Mouse (Mus musculus) hindbrain, embryonic 12.5 days (tissue): ENCODE results near the gene Dock4. TPM values are rescaled to one million over a fixed set of nuclear protein-coding genes. Genes with fewer than 3 reads are reported as not detected.
A peak's percentile ranks its signal among the peaks of the same experiment; 100 is the strongest.

Experiments used
- ATAC-seq: fragments of 200-750 bp; cut with Nextera tagmentation; 2 replicates; pipeline ENCODE4 v1.8.0; 2017; ENCODE audit warnings: moderate TSS enrichment; ENCODE audit not compliant: low FRiP score
- H3K27ac ChIP-seq: fragments of 300-500 bp; sonication (generic); 2 replicates; pipeline ENCODE4 v1.5.1; 2016; ENCODE audit warnings: mild to moderate bottlenecking
- H3K27me3 ChIP-seq: fragments of 300-500 bp; sonication (generic); 2 replicates; pipeline ENCODE4 v1.6.1; 2016; ENCODE audit warnings: mild to moderate bottlenecking
- H3K36me3 ChIP-seq: fragments of 300-500 bp; sonication (generic); 2 replicates; pipeline ENCODE4 v1.6.1; 2016; ENCODE audit warnings: mild to moderate bottlenecking
- H3K4me1 ChIP-seq: fragments of 300-500 bp; sonication (generic); 2 replicates; pipeline ENCODE4 v1.6.1; 2016
- H3K4me2 ChIP-seq: fragments of 300-500 bp; sonication (generic); replicated peaks from 2 replicates; pipeline ENCODE4 v1.6.1; 2016; ENCODE audit warnings: mild to moderate bottlenecking
- H3K4me3 ChIP-seq: fragments of 300-500 bp; sonication (generic); 2 replicates; pipeline ENCODE4 v1.5.1; 2016; ENCODE audit warnings: mild to moderate bottlenecking
- H3K9ac ChIP-seq: fragments of 300-500 bp; sonication (generic); 2 replicates; pipeline ENCODE4 v1.6.1; 2016; ENCODE audit warnings: mild to moderate bottlenecking, moderate library complexity
- H3K9me3 ChIP-seq: fragments of 300-500 bp; sonication (generic); replicated peaks from 2 replicates; pipeline ENCODE4 v1.6.1; 2016; ENCODE audit warnings: mild to moderate bottlenecking
- WGBS: fragments of 180-500 bp; shearing (Covaris S2); methylation state at CpG from one replicate; pipeline ENCODE4 v1.1.7; 2016; 5-methylcytosine and 5-hydroxymethylcytosine counted together
- polyA plus RNA-seq: library from polyadenylated mRNA; unstranded; fragments of >200 nt; fragmentation: Nextera tagmentation; extraction: Ambion mirVana; gene quantifications from 2 replicates; pipeline ENCODE4 v1.2.1, GENCODE M21; 2016

Gene Dock4
- polyA plus RNA-seq, 1 experiment from 2014 or later: 45.0 TPM

DNA sequence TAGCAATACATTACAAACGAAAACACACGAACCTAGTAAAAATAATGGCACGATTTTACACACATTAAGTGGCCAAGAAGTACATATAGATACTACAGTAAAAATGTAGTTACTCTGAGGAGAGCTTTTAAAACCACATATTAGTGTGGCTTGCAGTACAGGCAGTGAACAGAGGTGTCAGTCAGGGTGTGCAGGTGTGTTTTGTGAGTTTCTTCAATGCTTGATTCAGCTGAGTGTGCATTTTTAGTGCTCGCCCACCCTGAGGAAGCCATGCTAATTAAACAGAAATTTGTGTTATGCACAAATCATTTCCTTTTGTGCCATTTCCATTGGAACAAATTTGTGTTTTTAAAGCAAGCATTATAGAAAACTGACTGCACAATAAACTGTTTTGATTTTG is 77.3 kb downstream of the Dock4 start:
- no peaks in the 10 kb centered on the region for H3K27me3 ChIP-seq
- 88% methylated on average over 4 of the region's 4 CpGs for WGBS
- H3K9me3 ChIP-seq: no peaks in the 10 kb centered on the region
- no peaks in the 10 kb centered on the region for H3K36me3 ChIP-seq
- no peak for ATAC-seq
- H3K4me3 ChIP-seq: no peak overlapping the region
- no peak overlapping the region for H3K9ac ChIP-seq
- H3K4me2 ChIP-seq: no peak overlapping the region
- H3K27ac ChIP-seq: no peak overlapping the region
- no peaks in the 10 kb centered on the region for H3K4me1 ChIP-seq

DNA sequence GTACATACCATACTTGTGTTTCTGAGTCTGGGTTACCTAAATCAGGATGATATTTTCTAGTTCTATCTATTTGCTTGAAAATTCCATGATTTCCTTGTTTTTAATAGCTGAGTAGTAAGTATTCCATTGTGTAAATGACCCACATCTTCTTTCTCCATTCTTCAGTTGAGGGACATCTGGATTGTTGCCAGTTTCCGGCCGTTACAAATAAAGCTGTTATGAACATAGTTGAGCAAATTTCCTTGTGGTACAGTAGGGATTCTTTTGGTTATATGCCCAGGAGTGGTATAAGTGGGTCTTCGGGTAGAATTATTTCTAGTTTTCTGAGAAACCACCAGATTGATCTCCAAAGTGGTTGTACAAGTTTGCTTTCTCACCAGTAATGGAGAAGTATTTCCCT is 79.3 kb downstream of the Dock4 start:
- H3K4me1 ChIP-seq: no peaks in the 10 kb centered on the region
- no peak overlapping the region for H3K4me3 ChIP-seq
- no peak overlapping the region for H3K9ac ChIP-seq
- no peaks in the 10 kb centered on the region for H3K9me3 ChIP-seq
- 88% methylated on average over 3 of the region's 3 CpGs for WGBS
- H3K36me3 ChIP-seq: no peaks in the 10 kb centered on the region
- no peak for ATAC-seq
- no peaks in the 10 kb centered on the region for H3K27me3 ChIP-seq
- no peak overlapping the region for H3K4me2 ChIP-seq
- no peak overlapping the region for H3K27ac ChIP-seq

DNA sequence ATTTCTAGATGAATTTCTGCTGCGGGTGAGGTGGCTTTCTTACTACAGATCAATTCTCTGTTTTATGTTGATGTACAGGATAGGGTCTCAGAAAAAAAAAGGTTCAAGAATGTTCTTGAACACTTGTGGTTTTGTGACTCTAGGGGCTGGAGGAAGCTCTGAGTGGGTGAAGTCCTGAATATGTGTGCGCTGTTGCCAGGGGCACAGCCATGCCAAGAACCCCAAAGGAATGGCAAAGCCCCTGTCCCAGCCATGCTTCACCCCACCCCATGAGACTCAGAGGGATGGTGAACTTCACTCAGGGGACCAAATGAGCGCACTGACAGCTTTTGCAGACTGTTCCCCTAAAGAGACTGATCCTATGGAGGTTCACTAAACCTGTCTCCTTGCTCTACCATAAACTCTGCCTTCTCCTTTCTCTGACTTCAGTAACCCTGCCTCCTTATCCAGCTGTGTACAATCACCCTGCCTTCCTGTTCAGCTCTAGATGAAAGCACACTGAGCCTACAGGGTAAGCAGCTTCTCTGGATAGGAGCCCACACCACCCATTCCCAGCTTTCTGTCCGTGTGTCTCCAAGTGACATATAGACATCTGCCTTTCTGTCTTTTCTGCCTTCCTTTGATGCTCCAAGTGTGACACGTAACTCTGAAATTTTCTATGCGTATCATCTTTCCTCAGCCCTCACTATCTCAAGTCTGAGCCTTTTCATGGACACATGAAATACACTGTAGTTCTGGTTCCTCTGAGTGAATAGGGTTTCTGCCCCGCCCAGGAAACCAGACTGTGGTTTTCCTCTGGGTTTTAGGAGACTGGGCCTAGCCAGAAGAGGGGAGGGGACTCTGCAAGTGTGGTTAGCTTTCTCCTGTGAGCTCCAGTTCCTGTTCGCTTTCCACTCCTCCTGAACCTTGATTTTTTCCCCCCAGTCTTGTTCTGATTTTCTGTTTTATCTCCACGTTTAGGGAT is 90.2 kb downstream of the Dock4 start:
- Histone ChIP-seq H3K27me3 (no peaks in the 10 kb centered on the region), H3K4me2 (no peak overlapping the region), H3K9ac (no peak overlapping the region), H3K9me3 (no peaks in the 10 kb centered on the region), H3K27ac (no peak overlapping the region), H3K4me1 (peaks cover 3% of the 10 kb centered on the region; the same call in 1 of the 2 replicates), H3K4me3 (no peak overlapping the region), H3K36me3 (no peaks in the 10 kb centered on the region)
- 83% methylated on average over 9 of the region's 9 CpGs for WGBS
- ATAC-seq: no peak

DNA sequence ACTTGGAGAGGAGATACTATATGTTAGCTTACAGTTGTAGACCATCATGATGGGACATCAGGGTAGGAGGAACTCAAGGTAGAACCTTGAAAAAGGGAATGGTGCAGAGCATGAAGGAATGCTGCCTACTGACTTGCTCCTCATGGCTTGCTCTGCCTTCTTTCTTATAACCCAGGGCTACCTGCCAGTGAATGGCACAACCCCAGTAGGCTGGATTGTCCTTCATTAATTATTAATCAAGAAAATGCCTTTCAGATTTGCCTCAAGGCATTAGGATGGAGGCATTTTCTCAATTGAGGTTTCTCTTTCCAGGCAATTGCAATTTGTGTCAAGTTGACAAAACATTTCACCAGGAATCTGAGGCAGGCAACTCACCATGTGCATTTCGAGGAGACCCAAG is 92.1 kb downstream of the Dock4 start:
- H3K36me3 ChIP-seq: no peaks in the 10 kb centered on the region
- 79% methylated on average over 1 of the region's 1 CpGs for WGBS
- H3K27me3 ChIP-seq: no peaks in the 10 kb centered on the region
- H3K4me3 ChIP-seq: no peak overlapping the region
- H3K4me2 ChIP-seq: no peak overlapping the region
- H3K4me1 ChIP-seq: peaks cover 3% of the 10 kb centered on the region; the same call in 1 of the 2 replicates
- H3K9ac ChIP-seq: no peak overlapping the region
- H3K9me3 ChIP-seq: no peaks in the 10 kb centered on the region
- H3K27ac ChIP-seq: no peak overlapping the region
- no peak for ATAC-seq

DNA sequence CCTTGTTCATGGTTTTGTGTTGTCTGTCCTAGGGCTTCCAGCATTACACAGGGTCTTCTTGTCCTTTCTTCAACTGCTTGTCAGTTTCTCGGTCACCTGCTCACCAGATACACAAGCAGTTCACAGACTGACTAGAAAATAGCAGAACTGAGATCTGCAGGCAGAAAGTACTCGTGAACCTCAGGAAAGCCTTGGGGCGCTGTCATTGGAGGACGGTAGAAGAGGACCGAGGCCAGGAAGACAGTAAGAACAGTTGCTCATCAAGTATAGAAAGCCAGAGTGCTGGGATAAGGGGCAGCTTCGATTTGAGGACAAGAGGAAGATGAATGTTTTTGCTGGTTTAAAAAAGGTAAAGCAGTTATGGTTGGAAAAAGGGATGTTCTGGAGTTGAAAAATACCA is 92.6 kb downstream of the Dock4 start:
- no peak overlapping the region for H3K4me3 ChIP-seq
- H3K9ac ChIP-seq: no peak overlapping the region
- H3K9me3 ChIP-seq: no peaks in the 10 kb centered on the region
- H3K36me3 ChIP-seq: no peaks in the 10 kb centered on the region
- WGBS: 90% methylated on average over 6 of the region's 6 CpGs
- no peak for ATAC-seq
- no peak overlapping the region for H3K4me2 ChIP-seq
- H3K27ac ChIP-seq: no peak overlapping the region
- H3K27me3 ChIP-seq: no peaks in the 10 kb centered on the region
- peaks cover 3% of the 10 kb centered on the region; the same call in 1 of the 2 replicates for H3K4me1 ChIP-seq

DNA sequence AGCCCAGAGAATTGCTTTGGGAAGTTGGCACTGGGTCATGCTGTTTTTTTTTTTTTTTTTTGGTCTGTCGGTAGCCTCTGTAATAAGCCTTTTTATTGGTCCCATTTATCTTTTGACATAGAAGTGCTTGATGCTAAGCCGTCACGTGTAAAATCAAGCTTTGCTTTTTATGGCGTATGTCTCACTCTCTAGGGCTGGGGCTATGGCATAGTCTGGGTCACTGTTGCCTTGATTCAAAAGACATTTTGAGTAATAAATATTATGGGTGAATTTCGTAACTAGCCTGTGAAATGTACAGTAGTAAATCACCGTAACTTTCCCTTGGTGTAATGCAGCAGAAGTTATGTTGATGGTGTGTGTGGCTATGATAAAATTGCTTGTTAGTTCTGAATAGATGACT is 93.0 kb downstream of the Dock4 start:
- Histone ChIP-seq H3K36me3 (no peaks in the 10 kb centered on the region), H3K4me2 (no peak overlapping the region), H3K27me3 (no peaks in the 10 kb centered on the region), H3K4me1 (peaks cover 3% of the 10 kb centered on the region; the same call in 1 of the 2 replicates), H3K27ac (no peak overlapping the region), H3K4me3 (no peak overlapping the region), H3K9ac (no peak overlapping the region), H3K9me3 (no peaks in the 10 kb centered on the region)
- WGBS: 88% methylated on average over 6 of the region's 6 CpGs
- no peak for ATAC-seq

DNA sequence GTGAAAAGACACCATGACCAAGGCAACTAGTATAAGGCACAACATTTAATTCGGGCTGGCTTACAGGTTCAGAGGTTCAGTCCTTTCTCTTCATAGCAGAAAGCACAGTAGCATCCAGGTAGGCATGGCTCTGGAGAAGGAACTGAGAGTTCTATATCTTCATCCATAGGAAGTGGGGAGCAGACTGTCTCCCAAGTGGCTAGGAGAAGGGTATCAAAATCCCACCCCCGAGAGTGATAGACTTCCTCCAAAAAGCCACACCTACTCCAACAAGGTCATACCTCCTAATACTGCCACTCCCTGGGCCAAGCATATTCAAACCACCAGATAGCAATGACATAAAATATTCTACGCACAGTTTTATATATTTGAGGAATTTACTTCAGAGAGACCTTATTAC is 98.5 kb downstream of the Dock4 start:
- no peak overlapping the region for H3K9ac ChIP-seq
- WGBS: 92% methylated on average over 3 of the region's 3 CpGs
- H3K4me1 ChIP-seq: 0 out of 2 replicates have a peak, but pooled peaks cover 7% of the 10 kb centered on the region
- no peaks in the 10 kb centered on the region for H3K27me3 ChIP-seq
- H3K4me2 ChIP-seq: no peak overlapping the region
- ATAC-seq: no peak
- no peak overlapping the region for H3K4me3 ChIP-seq
- H3K36me3 ChIP-seq: no peaks in the 10 kb centered on the region
- H3K9me3 ChIP-seq: no peaks in the 10 kb centered on the region
- no peak overlapping the region for H3K27ac ChIP-seq

DNA sequence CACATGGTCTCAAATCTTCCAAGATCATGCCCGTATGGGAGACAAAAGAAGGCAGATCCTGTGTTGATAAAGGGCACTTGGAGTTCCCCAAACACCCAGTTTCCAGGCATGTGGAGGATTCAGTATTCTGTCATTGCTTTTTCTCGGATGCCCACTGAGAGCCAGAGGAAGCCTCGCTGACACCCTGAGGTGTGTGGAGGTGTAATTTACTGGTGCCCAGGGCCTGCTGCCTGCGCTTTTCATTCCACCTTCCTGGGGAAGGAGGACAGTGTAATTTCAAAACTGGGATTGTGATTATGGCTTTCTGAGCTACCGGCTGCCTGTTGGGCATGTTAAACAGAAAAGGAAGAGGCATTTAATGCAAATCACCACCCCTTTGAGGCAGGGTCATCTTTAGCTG is 101.1 kb downstream of the Dock4 start:
- Histone ChIP-seq H3K9me3 (no peaks in the 10 kb centered on the region), H3K9ac (no peak overlapping the region), H3K4me3 (no peak overlapping the region), H3K27me3 (no peaks in the 10 kb centered on the region), H3K4me1 (0 out of 2 replicates have a peak, but pooled peaks cover 7% of the 10 kb centered on the region), H3K27ac (peak overlapping the region; percentile 24; the same call in 1 of the 2 replicates), H3K36me3 (no peaks in the 10 kb centered on the region), H3K4me2 (no peak overlapping the region)
- 63% methylated on average over 5 of the region's 5 CpGs for WGBS
- ATAC-seq: no peak

DNA sequence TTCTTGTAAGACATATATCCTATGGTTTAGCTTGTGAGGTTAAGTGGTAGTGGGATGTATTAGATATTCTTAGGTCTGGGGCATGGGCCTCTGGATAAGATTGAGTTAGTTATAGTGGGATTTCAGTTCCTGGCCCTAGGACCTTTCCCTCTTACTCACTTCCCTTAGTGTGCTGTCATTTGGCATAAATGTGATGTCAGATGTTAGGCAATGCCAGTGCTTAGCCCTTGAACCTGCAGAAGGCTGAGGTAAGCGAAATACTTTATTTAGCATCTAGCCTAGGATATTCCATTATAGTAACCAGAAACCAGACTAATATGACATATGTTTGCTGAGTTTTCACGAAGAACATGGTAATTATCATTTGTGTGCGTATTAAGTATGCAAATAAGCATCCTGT is 105.6 kb downstream of the Dock4 start:
- 96% methylated on average over 3 of the region's 3 CpGs for WGBS
- 0 out of 2 replicates have a peak, but pooled peaks cover 7% of the 10 kb centered on the region for H3K4me1 ChIP-seq
- no peak overlapping the region for H3K9ac ChIP-seq
- H3K27ac ChIP-seq: no peak overlapping the region
- H3K27me3 ChIP-seq: no peaks in the 10 kb centered on the region
- ATAC-seq: no peak
- H3K4me3 ChIP-seq: no peak overlapping the region
- H3K9me3 ChIP-seq: no peaks in the 10 kb centered on the region
- H3K36me3 ChIP-seq: no peaks in the 10 kb centered on the region
- no peak overlapping the region for H3K4me2 ChIP-seq

DNA sequence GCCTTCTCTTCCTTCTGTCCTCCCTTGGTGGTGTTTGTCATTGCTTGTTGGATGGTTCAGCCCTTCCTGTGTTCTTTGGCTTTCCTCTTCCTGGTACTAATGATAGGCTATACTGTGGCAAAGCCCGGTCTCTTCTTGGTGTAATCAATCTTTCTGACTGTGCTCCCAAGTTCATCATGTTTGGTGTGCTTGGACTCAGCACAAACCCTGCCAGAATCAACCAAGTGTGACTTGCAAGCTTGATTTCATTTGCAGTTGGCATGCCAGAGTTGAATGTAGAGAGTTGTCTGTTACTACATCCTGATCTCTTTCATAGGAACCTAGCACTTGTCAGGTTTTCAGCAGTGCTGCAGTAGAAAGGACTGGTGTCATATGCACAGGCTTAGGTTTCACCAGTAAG is 106.4 kb downstream of the Dock4 start:
- Histone ChIP-seq H3K36me3 (no peaks in the 10 kb centered on the region), H3K4me1 (0 out of 2 replicates have a peak, but pooled peaks cover under 1% of the 10 kb centered on the region), H3K27me3 (no peaks in the 10 kb centered on the region), H3K27ac (no peak overlapping the region), H3K9ac (no peak overlapping the region), H3K4me3 (no peak overlapping the region), H3K9me3 (no peaks in the 10 kb centered on the region), H3K4me2 (no peak overlapping the region)
- ATAC-seq: no peak
- 68% methylated on average over 1 of the region's 1 CpGs for WGBS

DNA sequence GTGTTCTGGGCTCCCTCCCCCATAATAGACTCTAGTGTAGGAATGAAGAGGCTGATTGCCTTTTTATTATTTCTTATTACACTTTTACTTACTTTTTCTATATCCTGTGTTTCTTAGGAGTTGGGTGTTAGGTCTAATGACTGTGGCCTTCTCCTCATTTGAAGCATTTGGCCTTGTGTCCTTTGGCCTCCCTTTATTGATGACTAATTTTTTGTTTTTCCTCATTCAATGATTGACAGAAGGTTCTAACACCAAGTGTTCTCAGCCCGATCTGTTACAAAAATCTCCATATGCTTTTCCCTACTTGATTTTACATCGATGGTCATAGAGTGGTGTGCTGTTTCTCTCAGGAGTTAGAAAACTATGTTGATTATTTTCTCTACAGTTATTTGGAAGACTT is 108.2 kb downstream of the Dock4 start:
- no peaks in the 10 kb centered on the region for H3K36me3 ChIP-seq
- no peak overlapping the region for H3K27ac ChIP-seq
- ATAC-seq: no peak
- H3K4me2 ChIP-seq: no peak overlapping the region
- H3K4me1 ChIP-seq: no peaks in the 10 kb centered on the region
- 91% methylated on average over 2 of the region's 2 CpGs for WGBS
- no peaks in the 10 kb centered on the region for H3K27me3 ChIP-seq
- no peaks in the 10 kb centered on the region for H3K9me3 ChIP-seq
- no peak overlapping the region for H3K9ac ChIP-seq
- no peak overlapping the region for H3K4me3 ChIP-seq

DNA sequence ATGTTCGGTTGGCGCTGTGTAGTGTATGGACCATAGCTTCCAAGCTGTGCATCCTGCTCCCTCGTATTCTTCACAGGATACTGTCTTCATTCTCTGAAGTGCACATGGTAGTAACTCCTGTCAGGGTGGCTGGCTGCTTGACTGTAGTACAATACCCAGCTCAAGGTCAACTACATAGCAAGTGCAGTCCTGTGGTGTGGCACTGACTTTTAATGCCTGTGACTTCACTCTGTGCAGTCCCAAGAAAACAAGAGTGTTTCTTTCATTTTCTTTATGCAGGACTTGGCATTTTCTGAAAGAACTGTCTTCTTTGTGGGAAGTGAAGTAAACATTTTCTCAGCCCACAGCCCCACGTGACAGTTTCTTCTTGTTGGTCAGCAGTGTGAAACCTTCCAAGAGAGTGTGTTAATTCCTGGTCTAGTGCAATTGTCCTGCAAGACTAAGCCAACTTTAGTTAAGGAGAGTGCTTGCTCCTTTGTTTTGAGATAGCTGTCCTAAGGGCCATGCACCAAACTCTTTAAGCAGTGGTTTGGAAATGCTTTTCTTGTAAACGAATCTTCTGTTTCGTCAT is 109.3 kb downstream of the Dock4 start:
- Histone ChIP-seq H3K27me3 (no peaks in the 10 kb centered on the region), H3K27ac (no peak overlapping the region), H3K9ac (no peak overlapping the region), H3K4me1 (no peaks in the 10 kb centered on the region), H3K36me3 (no peaks in the 10 kb centered on the region), H3K9me3 (no peaks in the 10 kb centered on the region), H3K4me2 (no peak overlapping the region), H3K4me3 (no peak overlapping the region)
- ATAC-seq: no peak
- WGBS: 88% methylated on average over 6 of the region's 6 CpGs
